Mouse (Mus musculus) testis, adult 2 months (tissue): ENCODE measurements around the gene Tns2.

Source experiments
- CTCF ChIP-seq: fragments of 200-500 bp; IDR thresholded peaks from 2 replicates; pipeline ENCODE4 v1.5.1; 2012; ENCODE audit warnings: low read depth, mild to moderate bottlenecking, inconsistent platforms, low read length, moderate library complexity; ENCODE audit not compliant: control insufficient read depth, insufficient read depth, insufficient replicate concordance
- POLR2A ChIP-seq: fragments of 200-500 bp; IDR thresholded peaks from 2 replicates; pipeline ENCODE4 v1.6.1; 2012; ENCODE audit warnings: low read depth, mild to moderate bottlenecking, inconsistent platforms, low read length, moderate library complexity; ENCODE audit not compliant: control insufficient read depth

DNA sequence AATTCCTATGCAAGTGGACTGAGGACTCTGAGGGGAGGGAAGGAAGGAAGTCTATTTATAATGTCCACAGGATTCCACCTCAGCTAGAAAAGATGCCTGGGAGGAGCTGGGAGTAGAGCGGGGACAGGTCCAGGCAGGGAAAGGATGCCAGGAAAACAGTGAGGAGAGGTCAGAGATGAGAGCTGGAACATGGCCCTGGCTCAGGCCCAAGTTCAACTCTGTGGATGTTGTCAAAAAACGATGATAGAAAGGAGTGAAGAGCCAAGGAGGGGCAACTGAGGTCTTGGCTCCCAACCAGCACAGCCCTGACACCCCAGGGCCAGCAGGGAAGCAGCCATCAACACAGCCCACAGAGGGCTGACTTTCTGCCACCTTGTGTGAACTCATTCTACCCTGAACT, 26.1 kb downstream of the Tns2 start:
- no peak for TF ChIP-seq POLR2A
- TF ChIP-seq CTCF, result no peak
